Mouse (Mus musculus): ENCODE measurements around the gene Ndufs7. TPM values are rescaled to one million over a fixed set of nuclear protein-coding genes. Genes with fewer than 3 reads are reported as not detected.

Ndufs7 gene
- polyA plus RNA-seq, 1 experiment from 2014 or later = 223 TPM

Small RNA genes lying within 50 kb of the gene (microRNA-seq; reads per million reads assigned to microRNA genes)
- 0.98 reads per million for gene Mir6911

Other genes with a start within 250 kb of the Ndufs7 start
- gene Arhgap45, start 232.5 kb upstream of the Ndufs7 start, polyA plus RNA-seq (2015; fragmentation: Nextera tagmentation; extraction: Ambion mirVana) = 16.6 and 17.3 TPM in 2 replicates
- gene Polr2e, start 209.3 kb upstream of the Ndufs7 start, polyA plus RNA-seq (2015; fragmentation: Nextera tagmentation; extraction: Ambion mirVana) = 66.8 and 70.1 TPM in 2 replicates
- gene Gpx4, start 202.0 kb upstream of the Ndufs7 start, polyA plus RNA-seq (2015; fragmentation: Nextera tagmentation; extraction: Ambion mirVana) = 553 and 567 TPM in 2 replicates
- gene Sbno2, start 143.6 kb upstream of the Ndufs7 start, polyA plus RNA-seq (2015; fragmentation: Nextera tagmentation; extraction: Ambion mirVana) = 10.3 and 11.8 TPM in 2 replicates
- gene Stk11, start 133.3 kb upstream of the Ndufs7 start, polyA plus RNA-seq (2015; fragmentation: Nextera tagmentation; extraction: Ambion mirVana) = 13.2 and 14.4 TPM in 2 replicates
- 288 and 309 TPM in 2 replicates for gene Atp5d, start 110.5 kb upstream of the Ndufs7 start, polyA plus RNA-seq (2015; fragmentation: Nextera tagmentation; extraction: Ambion mirVana)
- 0.44 and 0.65 TPM in 2 replicates for gene Cbarp, start 108.3 kb upstream of the Ndufs7 start, polyA plus RNA-seq (2015; fragmentation: Nextera tagmentation; extraction: Ambion mirVana)
- 2.3 and 2.6 TPM in 2 replicates for gene Midn, start 100.8 kb upstream of the Ndufs7 start, polyA plus RNA-seq (2015; fragmentation: Nextera tagmentation; extraction: Ambion mirVana)
- gene Cirbp, start 83.1 kb upstream of the Ndufs7 start, polyA plus RNA-seq (2015; fragmentation: Nextera tagmentation; extraction: Ambion mirVana) = 13.8 and 14.2 TPM in 2 replicates
- 8.4 and 8.7 TPM in 2 replicates for gene 1600002K03Rik, start 76.2 kb upstream of the Ndufs7 start, polyA plus RNA-seq (2015; fragmentation: Nextera tagmentation; extraction: Ambion mirVana)
- gene Efna2, start 69.6 kb upstream of the Ndufs7 start, polyA plus RNA-seq (2015; fragmentation: Nextera tagmentation; extraction: Ambion mirVana) = 0.47 and 0.53 TPM in 2 replicates
- gene Mum1, start 22.7 kb upstream of the Ndufs7 start, polyA plus RNA-seq (2015; fragmentation: Nextera tagmentation; extraction: Ambion mirVana) = 14.6 and 14.8 TPM in 2 replicates
- 138 and 166 TPM in 2 replicates for gene Gamt, start 11.9 kb downstream of the Ndufs7 start, polyA plus RNA-seq (2015; fragmentation: Nextera tagmentation; extraction: Ambion mirVana)
- 21.1 and 21.3 TPM in 2 replicates for gene Dazap1, start 12.4 kb downstream of the Ndufs7 start, polyA plus RNA-seq (2015; fragmentation: Nextera tagmentation; extraction: Ambion mirVana)
- 460 and 501 TPM in 2 replicates for gene Rps15, start 43.3 kb downstream of the Ndufs7 start, polyA plus RNA-seq (2015; fragmentation: Nextera tagmentation; extraction: Ambion mirVana)
- gene Apc2, start 46.9 kb downstream of the Ndufs7 start, polyA plus RNA-seq (2015; fragmentation: Nextera tagmentation; extraction: Ambion mirVana) = 0.12 and 0.23 TPM in 2 replicates
- gene 2310011J03Rik, start 71.4 kb downstream of the Ndufs7 start, polyA plus RNA-seq (2015; fragmentation: Nextera tagmentation; extraction: Ambion mirVana) = 27.9 and 29.0 TPM in 2 replicates
- 3.5 and 4.0 TPM in 2 replicates for gene Pcsk4, start 80.4 kb downstream of the Ndufs7 start, polyA plus RNA-seq (2015; fragmentation: Nextera tagmentation; extraction: Ambion mirVana)
- gene Reep6, start 80.8 kb downstream of the Ndufs7 start, polyA plus RNA-seq (2015; fragmentation: Nextera tagmentation; extraction: Ambion mirVana) = 83.9 and 102 TPM in 2 replicates
- gene Adamtsl5, start 99.3 kb downstream of the Ndufs7 start, polyA plus RNA-seq (2015; fragmentation: Nextera tagmentation; extraction: Ambion mirVana) = 2.2 and 3.4 TPM in 2 replicates
- 0.05 and 0.18 TPM in 2 replicates for gene Plk5, start 107.3 kb downstream of the Ndufs7 start, polyA plus RNA-seq (2015; fragmentation: Nextera tagmentation; extraction: Ambion mirVana)
- 0.32 and 0.60 TPM in 2 replicates for gene Mex3d, start 138.5 kb downstream of the Ndufs7 start, polyA plus RNA-seq (2015; fragmentation: Nextera tagmentation; extraction: Ambion mirVana)
- 49.2 and 52.7 TPM in 2 replicates for gene Mbd3, start 150.4 kb downstream of the Ndufs7 start, polyA plus RNA-seq (2015; fragmentation: Nextera tagmentation; extraction: Ambion mirVana)
- 509 and 519 TPM in 2 replicates for gene Uqcr11, start 157.7 kb downstream of the Ndufs7 start, polyA plus RNA-seq (2015; fragmentation: Nextera tagmentation; extraction: Ambion mirVana)
- 39.8 and 44.4 TPM in 2 replicates for gene Tcf3, start 184.5 kb downstream of the Ndufs7 start, polyA plus RNA-seq (2015; fragmentation: Nextera tagmentation; extraction: Ambion mirVana)
- gene Onecut3, start 245.7 kb downstream of the Ndufs7 start, polyA plus RNA-seq (2015; fragmentation: Nextera tagmentation; extraction: Ambion mirVana) = 0.02 TPM in 1 of 2 replicates, not detected in the other